Mouse (Mus musculus) embryo, embryonic 10 days (tissue): ENCODE measurements at regions not wholly inside any gene's neighbourhood (a gene's known extent, or its start where the extent isn't known, plus 50 kb on each side); places are given as distances from the start of the nearest gene placed in this dataset.
A peak's percentile ranks its signal among the peaks of the same experiment; 100 is the strongest.
"Not testable (repeated sequence)": the region's sequence is repeated elsewhere in the genome, so short reads cannot be mapped to it uniquely, and the experiment has no call there.

ENCODE experiments used
- DNase-seq: peaks from one replicate; pipeline ENCODE4 v3.0.0-alpha.2; 2015; ENCODE audit warnings: low spot score

DNA sequence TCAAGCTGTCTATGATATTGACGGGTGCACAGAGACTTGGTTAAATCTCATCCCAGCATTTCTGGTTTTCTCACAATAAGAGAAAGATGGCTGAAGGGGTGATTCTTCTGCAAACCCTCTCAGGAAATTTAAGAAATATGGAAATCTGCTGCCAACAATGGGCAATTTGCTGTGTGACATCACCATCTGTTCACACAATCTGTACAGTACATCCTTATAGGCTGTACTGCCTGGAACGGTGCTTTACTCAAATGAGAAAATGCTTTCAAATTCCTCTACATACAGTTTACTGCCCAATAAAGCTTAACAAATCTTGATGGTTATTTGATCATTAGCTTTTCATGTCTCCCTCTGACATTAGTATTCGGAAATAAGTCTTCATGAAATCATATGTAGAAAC, 172.4 kb upstream of the Hsf2 start:
- no peak for DNase-seq

DNA sequence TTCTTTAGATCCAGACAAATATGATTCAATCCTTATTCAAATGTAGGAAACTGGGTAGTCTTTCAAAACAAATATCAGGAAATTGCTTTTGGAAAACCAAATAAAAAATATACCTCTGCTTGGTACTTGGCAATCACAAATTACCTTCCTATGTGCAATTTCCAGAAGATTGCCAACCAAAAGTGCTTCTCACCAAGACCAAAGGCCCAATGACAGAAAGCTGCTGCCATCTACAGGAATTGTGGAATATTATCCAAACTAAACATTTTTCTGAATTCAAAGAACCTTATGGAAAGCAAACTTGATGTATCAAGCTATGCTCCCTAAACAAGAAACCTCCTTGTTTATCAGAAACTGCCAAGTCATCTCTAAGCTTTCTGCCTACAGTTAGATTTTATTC, 169.1 kb upstream of the Hsf2 start:
- peak; percentile 36 for DNase-seq

DNA sequence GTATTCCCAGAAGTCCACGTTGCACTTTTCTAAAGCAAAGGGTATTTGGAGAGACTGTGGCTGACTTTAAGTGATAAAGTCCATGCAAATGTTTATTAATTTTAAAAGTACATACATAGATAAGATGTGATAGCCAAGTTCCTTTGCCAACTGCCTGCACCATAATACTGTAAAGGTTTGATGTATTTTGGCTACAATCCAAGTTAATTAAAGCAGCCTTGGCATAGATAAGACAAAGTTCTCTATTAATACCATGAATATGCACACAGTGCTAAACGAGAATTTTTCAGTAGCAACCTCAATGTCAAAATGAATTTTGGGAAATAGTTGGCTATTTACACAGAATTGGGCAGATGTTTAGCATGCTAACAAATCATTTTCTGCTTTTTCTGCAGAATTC, 167.0 kb upstream of the Hsf2 start:
- DNase-seq: no peak

- no peak for DNase-seq
Measured at GRCm38 (mm10) chr10:57322717-57323424, 163.3 kb upstream of the Hsf2 start.

DNA sequence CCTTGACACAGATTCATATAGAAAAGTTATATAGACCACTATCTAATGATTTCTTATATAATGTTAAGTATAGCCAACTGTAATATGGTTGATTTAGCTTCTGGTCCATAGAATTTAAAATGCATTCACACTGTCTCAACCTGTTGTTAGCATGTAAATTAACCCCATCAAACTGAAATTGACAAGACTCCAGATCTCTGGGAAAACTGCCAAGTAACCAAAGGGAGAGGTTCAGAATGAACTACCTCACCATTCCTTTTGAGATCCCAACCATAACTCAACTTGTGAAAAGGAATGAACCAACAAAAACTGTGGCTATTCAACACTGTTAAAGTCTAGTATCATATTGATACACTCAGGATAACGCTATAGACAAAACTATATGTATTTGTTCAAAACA, 162.0 kb upstream of the Hsf2 start:
- DNase-seq: no peak

DNA sequence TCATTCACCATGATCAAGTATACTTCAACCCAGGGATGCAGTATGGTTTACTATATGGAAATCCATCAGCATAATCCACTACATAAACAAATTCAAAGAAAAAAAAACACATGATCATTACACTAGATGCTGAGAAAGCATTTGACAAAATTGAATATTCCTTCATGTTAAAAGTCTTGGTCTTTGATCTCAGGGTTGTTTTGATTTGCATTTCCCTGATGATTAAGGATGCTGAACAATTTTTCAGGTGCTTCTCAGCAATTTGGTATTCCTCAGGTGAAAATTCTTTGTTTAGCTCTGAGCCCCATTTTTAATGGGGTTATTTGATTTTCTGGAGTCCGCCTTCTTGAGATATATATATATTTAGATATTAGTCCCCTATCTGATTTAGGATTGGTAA, 123.4 kb upstream of the Hsf2 start:
- DNase-seq: not testable (repeated sequence)
